Mouse (Mus musculus) kidney, embryonic 14.5 days (tissue): ENCODE results near the gene Bmx. TPM values are rescaled to one million over a fixed set of nuclear protein-coding genes. Genes with fewer than 3 reads are reported as not detected.

Experiments
- ATAC-seq: fragments of 200-750 bp; cut with Nextera tagmentation; 2 replicates; pipeline ENCODE4 v1.8.0; 2017; ENCODE audit warnings: moderate number of reproducible peaks, mild to moderate bottlenecking, moderate TSS enrichment, moderate library complexity; ENCODE audit not compliant: low FRiP score, low TSS enrichment
- H3K27ac ChIP-seq: fragments of 300-500 bp; sonication (generic); 2 replicates; pipeline ENCODE4 v1.5.1; 2014; ENCODE audit warnings: low read depth, mild to moderate bottlenecking, low read length, moderate library complexity, mixed read lengths
- H3K27me3 ChIP-seq: fragments of 300-500 bp; sonication (generic); 2 replicates; pipeline ENCODE4 v1.6.1; 2014; ENCODE audit warnings: mild to moderate bottlenecking, low read length; ENCODE audit not compliant: control insufficient read depth, insufficient read depth
- H3K36me3 ChIP-seq: fragments of 300-500 bp; sonication (generic); 2 replicates; pipeline ENCODE4 v1.6.1; 2014; ENCODE audit warnings: low read length, mixed read lengths; ENCODE audit not compliant: control insufficient read depth, insufficient read depth
- H3K4me1 ChIP-seq: fragments of 300-500 bp; sonication (generic); 2 replicates; pipeline ENCODE4 v1.6.1; 2014; ENCODE audit warnings: low read length, mixed read lengths; ENCODE audit not compliant: control insufficient read depth, insufficient read depth
- H3K4me2 ChIP-seq: fragments of 300-500 bp; sonication (generic); replicated peaks from 2 replicates; pipeline ENCODE4 v1.6.1; 2014; ENCODE audit warnings: low read depth, mild to moderate bottlenecking, low read length
- H3K4me3 ChIP-seq: fragments of 300-500 bp; sonication (generic); 2 replicates; pipeline ENCODE4 v1.5.1; 2014; ENCODE audit warnings: mild to moderate bottlenecking, low read length
- H3K9ac ChIP-seq: fragments of 300-500 bp; sonication (generic); 2 replicates; pipeline ENCODE4 v1.6.1; 2014; ENCODE audit warnings: low read depth, mild to moderate bottlenecking, low read length, moderate library complexity
- H3K9me3 ChIP-seq: fragments of 300-500 bp; sonication (generic); 2 replicates; pipeline ENCODE4 v1.6.1; 2016; ENCODE audit warnings: low read length; ENCODE audit not compliant: control insufficient read depth
- WGBS: fragments of 180-500 bp; shearing (Covaris S2); extraction: QIAGEN DNeasy Blood & Tissue Kit; methylation state at CpG from one replicate; pipeline ENCODE4 v1.1.7; 2014; 5-methylcytosine and 5-hydroxymethylcytosine counted together
- polyA plus RNA-seq: library from polyadenylated mRNA; unstranded; fragments of >200 nt; fragmentation: Nextera tagmentation; extraction: Ambion mirVana; gene quantifications from 2 replicates; pipeline ENCODE4 v1.2.1, GENCODE M21; 2014

Bmx gene
- polyA plus RNA-seq, 1 experiment from 2014 or later = 0.62 TPM

GRCm38 (mm10) chrX:164264861-164265260, 6.9 kb upstream of the Bmx start:
- no peaks in the 10 kb centered on the region for H3K27me3 ChIP-seq
- 30% methylated on average over 1 of the region's 1 CpGs for WGBS
- no peak for ATAC-seq

GRCm38 (mm10) chrX:164262286-164262685, 4.3 kb upstream of the Bmx start:
- WGBS = 71% methylated on average over 2 of the region's 2 CpGs
- H3K36me3 ChIP-seq = no peaks in the 10 kb centered on the region
- no peaks in the 10 kb centered on the region for H3K27me3 ChIP-seq
- H3K4me2 ChIP-seq = no peak overlapping the region
- H3K4me1 ChIP-seq = no peaks in the 10 kb centered on the region
- no peak for ATAC-seq
- no peaks in the 10 kb centered on the region for H3K9me3 ChIP-seq
- no peak overlapping the region for H3K9ac ChIP-seq
- no peak overlapping the region for H3K27ac ChIP-seq
- no peak overlapping the region for H3K4me3 ChIP-seq

More at GRCm38 (mm10) chrX:164264861-164265260, 6.9 kb upstream of the Bmx start:
- Histone ChIP-seq H3K27ac (no peak overlapping the region), H3K9ac (no peak overlapping the region), H3K4me3 (no peak overlapping the region), H3K36me3 (no peaks in the 10 kb centered on the region), H3K4me2 (no peak overlapping the region), H3K4me1 (no peaks in the 10 kb centered on the region), H3K9me3 (no peaks in the 10 kb centered on the region)

- 78% methylated on average over 5 of the region's 5 CpGs for WGBS
- no peak overlapping the region for H3K4me3 ChIP-seq
- no peak overlapping the region; the same call in 1 of the 2 replicates for H3K27ac ChIP-seq
- no peaks in the 10 kb centered on the region for H3K4me1 ChIP-seq
- no peaks in the 10 kb centered on the region for H3K27me3 ChIP-seq
- no peak for ATAC-seq
- no peak overlapping the region for H3K9ac ChIP-seq
- H3K36me3 ChIP-seq = no peaks in the 10 kb centered on the region
- H3K9me3 ChIP-seq = no peaks in the 10 kb centered on the region
- no peak overlapping the region for H3K4me2 ChIP-seq
Observed at GRCm38 (mm10) chrX:164258662-164259061, 669 bp upstream of the Bmx start.

- Histone ChIP-seq H3K36me3 (no peaks in the 10 kb centered on the region), H3K4me3 (no peak overlapping the region), H3K9ac (no peak overlapping the region), H3K9me3 (no peaks in the 10 kb centered on the region), H3K27me3 (no peaks in the 10 kb centered on the region), H3K27ac (no peak overlapping the region), H3K4me1 (no peaks in the 10 kb centered on the region), H3K4me2 (no peak overlapping the region)
- no peak for ATAC-seq
- WGBS = 81% methylated on average over 3 of the region's 3 CpGs
Observed at GRCm38 (mm10) chrX:164256527-164256926, 1.5 kb downstream of the Bmx start.

- ATAC-seq = no peak
- no peak overlapping the region for H3K9ac ChIP-seq
- no peaks in the 10 kb centered on the region for H3K36me3 ChIP-seq
- H3K9me3 ChIP-seq = no peaks in the 10 kb centered on the region
- H3K4me1 ChIP-seq = no peaks in the 10 kb centered on the region
- H3K4me2 ChIP-seq = no peak overlapping the region
- H3K27ac ChIP-seq = no peak overlapping the region
- H3K4me3 ChIP-seq = no peak overlapping the region
- 67% methylated on average over 2 of the region's 2 CpGs for WGBS
- H3K27me3 ChIP-seq = no peaks in the 10 kb centered on the region
Observed at GRCm38 (mm10) chrX:164246722-164247121, 11.3 kb downstream of the Bmx start.

GRCm38 (mm10) chrX:164245714-164246113, 12.3 kb downstream of the Bmx start:
- Histone ChIP-seq H3K9ac (no peak overlapping the region), H3K4me3 (no peak overlapping the region), H3K36me3 (no peaks in the 10 kb centered on the region), H3K27ac (no peak overlapping the region), H3K27me3 (no peaks in the 10 kb centered on the region), H3K9me3 (no peaks in the 10 kb centered on the region), H3K4me2 (no peak overlapping the region), H3K4me1 (no peaks in the 10 kb centered on the region)
- no peak for ATAC-seq
- 39% methylated on average over 5 of the region's 5 CpGs for WGBS

GRCm38 (mm10) chrX:164233380-164233779, 24.6 kb downstream of the Bmx start:
- Histone ChIP-seq H3K4me3 (no peak overlapping the region), H3K9me3 (no peaks in the 10 kb centered on the region), H3K4me2 (no peak overlapping the region), H3K9ac (no peak overlapping the region), H3K4me1 (no peaks in the 10 kb centered on the region), H3K27me3 (no peaks in the 10 kb centered on the region), H3K27ac (no peak overlapping the region), H3K36me3 (no peaks in the 10 kb centered on the region)
- no peak for ATAC-seq
- WGBS = 52% methylated on average over 8 of the region's 8 CpGs

GRCm38 (mm10) chrX:164221989-164222388, 36.0 kb downstream of the Bmx start:
- no peaks in the 10 kb centered on the region for H3K36me3 ChIP-seq
- no peaks in the 10 kb centered on the region for H3K9me3 ChIP-seq
- no peak for ATAC-seq
- no peaks in the 10 kb centered on the region for H3K4me1 ChIP-seq
- 79% methylated on average over 2 of the region's 2 CpGs for WGBS
- H3K4me2 ChIP-seq = no peak overlapping the region
- H3K27ac ChIP-seq = no peak overlapping the region
- H3K9ac ChIP-seq = no peak overlapping the region
- H3K27me3 ChIP-seq = no peaks in the 10 kb centered on the region
- H3K4me3 ChIP-seq = no peak overlapping the region

GRCm38 (mm10) chrX:164200547-164200946, 57.4 kb downstream of the Bmx start:
- WGBS = 76% methylated on average over 5 of the region's 5 CpGs

More at GRCm38 (mm10) chrX:164200547-164200946, 57.4 kb downstream of the Bmx start:
- Histone ChIP-seq H3K9ac (no peak overlapping the region), H3K27ac (no peak overlapping the region), H3K4me2 (no peak overlapping the region), H3K36me3 (no peaks in the 10 kb centered on the region), H3K4me1 (no peaks in the 10 kb centered on the region), H3K27me3 (no peaks in the 10 kb centered on the region), H3K4me3 (no peak overlapping the region), H3K9me3 (no peaks in the 10 kb centered on the region)
- ATAC-seq = no peak
